ENCODE assay signal across 9 mouse cellular contexts in genomic region chr4:102255295-102255670, GRCm38 (mm10).
DNase-seq lines count a peak whose midpoint lies in the region; ATAC-seq and TF ChIP-seq lines count a peak whose summit lies in the region.
"Had no signal": no experiment of that assay in that cellular context is flagged by ENCODE, and none has a peak within 500 bp of the region (broad histone marks: within the 10 kb centered on the region; RNA-seq: fewer than 3 reads in every experiment).

No protein-coding gene starts in this region.

- TF ChIP-seq CTCF in heart, postnatal 0 days (IDR thresholded peaks at IDR 0.05; ENCODE audit: low read depth), result no peak
- no peak for TF ChIP-seq CTCF in liver, postnatal 0 days (IDR thresholded peaks at IDR 0.05; ENCODE audit: low read depth)
- TF ChIP-seq CTCF in stomach, postnatal 0 days (IDR thresholded peaks at IDR 0.05; ENCODE audit: low read depth), result no peak

- ATAC-seq in heart, postnatal 0 days (ENCODE audit: insufficient read depth, low read depth), result peak; percentile 45; the same call in 1 of the 2 replicates
- ATAC-seq in liver, postnatal 0 days, result no peak
- ATAC-seq in stomach, postnatal 0 days (ENCODE audit: low FRiP score, low TSS enrichment), result no peak

- H3K4me3 ChIP-seq in heart, postnatal 0 days (ENCODE audit: low read depth, low read length), result peak overlapping the region; percentile 53
- no peak overlapping the region for H3K4me3 ChIP-seq in liver, postnatal 0 days (ENCODE audit: low read depth, low read length)
- H3K4me3 ChIP-seq in stomach, postnatal 0 days (ENCODE audit: low read depth, low read length), result peak overlapping the region; percentile 30
- H3K4me3 ChIP-seq: liver, embryonic 15.5 days had no signal

- H3K27ac ChIP-seq in heart, postnatal 0 days (ENCODE audit: low read depth), result peak overlapping the region; percentile 89
- H3K27ac ChIP-seq in liver, postnatal 0 days (ENCODE audit: low read depth), result no peak overlapping the region
- H3K27ac ChIP-seq in stomach, postnatal 0 days (replicated peaks), result no peak overlapping the region
- H3K27ac ChIP-seq: liver, embryonic 15.5 days had no signal

- peak overlapping the region; percentile 65 for H3K9ac ChIP-seq in heart, postnatal 0 days (replicated peaks; ENCODE audit: low read depth, low read length)
- no peak overlapping the region for H3K9ac ChIP-seq in liver, postnatal 0 days (replicated peaks)
- no peak overlapping the region for H3K9ac ChIP-seq in stomach, postnatal 0 days (ENCODE audit: low read length)
- H3K9ac ChIP-seq: liver, embryonic 15.5 days had no signal

- peak overlapping the region; percentile 74 for H3K4me2 ChIP-seq in heart, postnatal 0 days (ENCODE audit: low read depth, low read length)
- peak overlapping the region; percentile 40 for H3K4me2 ChIP-seq in liver, postnatal 0 days (ENCODE audit: low read depth, low read length)
- H3K4me2 ChIP-seq in stomach, postnatal 0 days (replicated peaks; ENCODE audit: low read depth), result peak overlapping the region; percentile 51
- H3K4me2 ChIP-seq: liver, embryonic 15.5 days had no signal

- TF ChIP-seq EP300 in heart, postnatal 0 days (IDR thresholded peaks at IDR 0.05; ENCODE audit: low read depth), result no peak
- TF ChIP-seq EP300 in liver, postnatal 0 days (IDR thresholded peaks at IDR 0.05; ENCODE audit: low read depth), result no peak
- TF ChIP-seq EP300 in stomach, postnatal 0 days (optimal IDR thresholded peaks at IDR 0.05), result no peak

- H3K36me3 ChIP-seq in heart, postnatal 0 days (replicated peaks; ENCODE audit: control insufficient read depth, insufficient read depth, low read length), result no peaks in the 10 kb centered on the region
- H3K36me3 ChIP-seq in liver, postnatal 0 days (replicated peaks; ENCODE audit: insufficient read depth, low read length), result no peaks in the 10 kb centered on the region
- H3K36me3 ChIP-seq in stomach, postnatal 0 days (ENCODE audit: control insufficient read depth, insufficient read depth, low read length), result no peaks in the 10 kb centered on the region
- H3K36me3 ChIP-seq: liver, embryonic 15.5 days had no signal

- peak; percentile 14 for DNase-seq in retina, embryonic 14.5 days (ENCODE audit: low spot score)
- no peak for DNase-seq in retina, postnatal 1 day
- DNase-seq in heart, postnatal 0 days (ENCODE audit: low spot score), result no peak
- DNase-seq in liver, postnatal 0 days, result no peak
- no peak for DNase-seq in stomach, postnatal 0 days (ENCODE audit: low spot score)
- DNase-seq in urinary bladder, adult 2 months (ENCODE audit: low spot score), result no peak
- DNase-seq in adrenal gland, postnatal 36 days, result no peak
- DNase-seq: thymus, postnatal 14 days had no signal

- H3K27me3 ChIP-seq in heart, postnatal 0 days (ENCODE audit: control insufficient read depth, insufficient read depth, low read length), result no peaks in the 10 kb centered on the region
- H3K27me3 ChIP-seq in liver, postnatal 0 days (ENCODE audit: insufficient read depth, low read length), result no peaks in the 10 kb centered on the region
- no peaks in the 10 kb centered on the region for H3K27me3 ChIP-seq in stomach, postnatal 0 days (ENCODE audit: control insufficient read depth, insufficient read depth, low read length)
- H3K27me3 ChIP-seq: liver, embryonic 15.5 days had no signal

- H3K9me3 ChIP-seq in heart, postnatal 0 days (replicated peaks; ENCODE audit: control insufficient read depth, low read length), result no peaks in the 10 kb centered on the region
- no peaks in the 10 kb centered on the region for H3K9me3 ChIP-seq in liver, postnatal 0 days (ENCODE audit: low read length)
- no peaks in the 10 kb centered on the region for H3K9me3 ChIP-seq in stomach, postnatal 0 days (ENCODE audit: control insufficient read depth, low read length)
- H3K9me3 ChIP-seq: liver, embryonic 15.5 days had no signal

- 11% methylated on average over 9 of the region's 9 CpGs for WGBS in heart, postnatal 0 days
- WGBS in liver, postnatal 0 days (ENCODE audit: insufficient replicate concordance), result 70% methylated on average over 9 of the region's 9 CpGs
- 39% methylated on average over 9 of the region's 9 CpGs for WGBS in stomach, postnatal 0 days

- 0 out of 2 replicates have a peak, but pooled peaks cover 7% of the 10 kb centered on the region for H3K4me1 ChIP-seq in heart, postnatal 0 days (ENCODE audit: control insufficient read depth, insufficient read depth)
- no peaks in the 10 kb centered on the region for H3K4me1 ChIP-seq in liver, postnatal 0 days (ENCODE audit: insufficient read depth)
- H3K4me1 ChIP-seq in stomach, postnatal 0 days (replicated peaks; ENCODE audit: control insufficient read depth, insufficient read depth), result no peaks in the 10 kb centered on the region
- H3K4me1 ChIP-seq: liver, embryonic 15.5 days had no signal
